Mouse (Mus musculus) hindbrain, embryonic 14.5 days (tissue): ENCODE data around the gene Rag1. TPM values are rescaled to one million over a fixed set of nuclear protein-coding genes. Genes with fewer than 3 reads are reported as not detected.
A peak's percentile ranks its signal among the peaks of the same experiment; 100 is the strongest.

Experiments
- ATAC-seq: fragments of 200-750 bp; cut with Nextera tagmentation; 2 replicates; pipeline ENCODE4 v1.8.0; 2017; ENCODE audit warnings: moderate number of reproducible peaks, mild to moderate bottlenecking, moderate TSS enrichment, moderate library complexity; ENCODE audit not compliant: low FRiP score
- DNase-seq: peaks from one replicate; pipeline ENCODE4 v3.0.0-alpha.2; 2015; ENCODE audit warnings: low spot score
- H3K27ac ChIP-seq: fragments of 300-500 bp; sonication (generic); 2 replicates; pipeline ENCODE4 v1.5.1; 2014; ENCODE audit warnings: mild to moderate bottlenecking, moderate library complexity
- H3K27me3 ChIP-seq: fragments of 300-500 bp; sonication (generic); 2 replicates; pipeline ENCODE4 v1.6.1; 2014; ENCODE audit warnings: mild to moderate bottlenecking, low read length, mixed read lengths; ENCODE audit not compliant: control insufficient read depth, insufficient read depth
- H3K36me3 ChIP-seq: fragments of 300-500 bp; sonication (generic); replicated peaks from 2 replicates; pipeline ENCODE4 v1.6.1; 2014; ENCODE audit not compliant: control insufficient read depth, insufficient read depth
- H3K4me1 ChIP-seq: fragments of 300-500 bp; sonication (generic); replicated peaks from 2 replicates; pipeline ENCODE4 v1.6.1; 2014; ENCODE audit warnings: antibody characterized with exemption, low read length, mixed read lengths; ENCODE audit not compliant: control insufficient read depth, insufficient read depth
- H3K4me2 ChIP-seq: fragments of 300-500 bp; sonication (generic); replicated peaks from 2 replicates; pipeline ENCODE4 v1.6.1; 2014; ENCODE audit warnings: mild to moderate bottlenecking, moderate library complexity
- H3K4me3 ChIP-seq: fragments of 300-500 bp; sonication (generic); replicated peaks from 2 replicates; pipeline ENCODE4 v1.5.1; 2014; ENCODE audit warnings: mild to moderate bottlenecking, low read length
- H3K9ac ChIP-seq: fragments of 300-500 bp; sonication (generic); 2 replicates; pipeline ENCODE4 v1.6.1; 2014
- H3K9me3 ChIP-seq: fragments of 300-500 bp; sonication (generic); 2 replicates; pipeline ENCODE4 v1.6.1; 2016; ENCODE audit warnings: low read length; ENCODE audit not compliant: control insufficient read depth
- WGBS: fragments of 180-500 bp; shearing (Covaris S2); extraction: QIAGEN DNeasy Blood & Tissue Kit; methylation state at CpG from one replicate; pipeline ENCODE4 v1.1.7; 2014; 5-methylcytosine and 5-hydroxymethylcytosine counted together
- polyA plus RNA-seq: library from polyadenylated mRNA; unstranded; fragments of >200 nt; fragmentation: Nextera tagmentation; extraction: Ambion mirVana; gene quantifications from 2 replicates; pipeline ENCODE4 v1.2.1, GENCODE M21; 2014

Gene Rag1
- polyA plus RNA-seq, 1 experiment from 2014 or later, result 0.32 TPM

DNA sequence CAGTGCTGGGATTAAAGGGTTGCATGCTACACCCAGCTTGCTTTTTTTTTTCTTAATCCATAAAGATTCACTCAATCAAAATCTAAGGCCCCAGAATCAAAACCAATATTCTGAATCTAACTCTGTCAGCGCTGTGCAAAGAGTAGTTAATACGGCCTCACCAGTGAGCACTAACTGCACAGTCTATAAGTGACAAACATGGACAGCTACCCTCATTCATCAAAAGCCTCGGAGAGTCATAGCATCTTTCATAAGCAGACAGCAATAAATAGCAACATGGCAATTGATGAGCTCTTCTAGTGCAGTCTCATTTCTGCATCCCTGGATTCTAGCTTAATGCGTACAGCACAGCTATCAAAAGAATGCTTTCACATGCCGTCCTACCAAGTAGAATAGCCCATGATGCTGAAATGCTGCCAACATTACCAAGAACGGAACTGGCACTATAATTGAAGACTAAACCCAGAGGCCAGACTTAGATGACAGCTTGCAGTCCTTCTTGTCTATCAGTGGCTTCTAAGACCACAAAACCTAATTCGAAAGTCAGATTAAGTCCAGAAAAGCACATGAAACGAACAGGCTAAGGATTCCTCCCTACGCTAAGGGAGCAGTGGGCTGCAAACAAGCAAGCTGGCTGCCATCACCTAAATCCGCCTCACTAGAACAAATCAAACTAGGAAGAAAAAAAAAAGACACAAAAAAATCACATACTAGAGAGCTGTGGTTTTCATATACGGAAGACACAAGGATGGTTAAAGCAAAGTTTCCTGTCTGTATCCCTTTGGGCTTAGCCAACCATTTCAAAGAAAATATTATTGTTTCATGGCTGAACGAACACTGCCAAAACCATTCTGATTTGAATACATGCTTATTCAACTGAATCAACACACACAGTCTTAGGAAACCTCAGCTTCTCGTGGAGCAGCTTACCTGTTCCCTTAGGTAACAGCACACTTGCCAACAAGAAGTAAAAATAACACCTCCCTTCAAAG is 50.8 kb downstream of the Rag1 start:
- H3K9me3 ChIP-seq, result no peaks in the 10 kb centered on the region
- ATAC-seq, result peak; percentile 64; the same call in 1 of the 2 replicates
- no peak overlapping the region for H3K9ac ChIP-seq
- 36% methylated on average over 13 of the region's 13 CpGs for WGBS
- peak; percentile 48 for DNase-seq
- peak overlapping the region; percentile 63 for H3K27ac ChIP-seq
- H3K27me3 ChIP-seq, result no peaks in the 10 kb centered on the region
- H3K4me1 ChIP-seq, result peaks cover 20% of the 10 kb centered on the region
- H3K36me3 ChIP-seq, result no peaks in the 10 kb centered on the region
- no peak overlapping the region for H3K4me3 ChIP-seq
- H3K4me2 ChIP-seq, result peak overlapping the region; percentile 31

- Histone ChIP-seq H3K36me3 (no peaks in the 10 kb centered on the region), H3K4me2 (no peak overlapping the region), H3K9ac (no peak overlapping the region), H3K4me1 (peaks cover 33% of the 10 kb centered on the region), H3K27me3 (no peaks in the 10 kb centered on the region), H3K27ac (no peak overlapping the region), H3K9me3 (no peaks in the 10 kb centered on the region), H3K4me3 (no peak overlapping the region)
- DNase-seq (peak; percentile 50), ATAC-seq (no peak)
Measured at GRCm38 (mm10) chr2:101597186-101597585, 52.1 kb downstream of the Rag1 start.

- DNase-seq (no peak), ATAC-seq (no peak)
- Histone ChIP-seq H3K4me1 (peaks cover 42% of the 10 kb centered on the region), H3K27me3 (no peaks in the 10 kb centered on the region), H3K27ac (no peak overlapping the region), H3K4me2 (no peak overlapping the region), H3K36me3 (no peaks in the 10 kb centered on the region), H3K9ac (no peak overlapping the region), H3K9me3 (no peaks in the 10 kb centered on the region), H3K4me3 (no peak overlapping the region)
- 84% methylated on average over 5 of the region's 5 CpGs for WGBS
Measured at GRCm38 (mm10) chr2:101594681-101595080, 54.6 kb downstream of the Rag1 start.

DNA sequence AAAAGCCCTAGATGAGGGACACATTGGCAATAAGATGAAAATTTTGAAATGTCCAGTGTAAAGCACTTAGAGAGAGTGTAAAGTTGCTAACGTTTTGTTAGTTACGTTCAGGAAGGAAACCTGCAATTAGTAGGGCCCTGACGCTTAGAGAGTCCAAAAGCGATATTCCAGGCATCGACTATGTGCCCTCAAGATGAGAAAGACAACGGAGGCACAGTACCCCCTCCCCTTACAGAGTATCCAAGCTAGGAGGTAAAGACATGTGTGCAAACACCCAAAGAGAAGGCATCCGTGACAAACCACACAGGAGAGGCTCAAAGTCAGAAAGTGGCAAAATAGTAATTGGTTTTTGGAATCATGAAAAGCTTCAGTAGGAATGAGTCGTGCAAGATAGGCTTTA is 56.4 kb downstream of the Rag1 start:
- DNase-seq, result no peak
- Histone ChIP-seq H3K36me3 (no peaks in the 10 kb centered on the region), H3K9me3 (no peaks in the 10 kb centered on the region), H3K4me1 (peaks cover 31% of the 10 kb centered on the region), H3K27me3 (no peaks in the 10 kb centered on the region), H3K4me3 (no peak overlapping the region), H3K9ac (no peak overlapping the region), H3K27ac (peak overlapping the region; percentile 63), H3K4me2 (no peak overlapping the region)
- 44% methylated on average over 8 of the region's 8 CpGs for WGBS
- ATAC-seq, result peak; percentile 43; the same call in 1 of the 2 replicates

DNA sequence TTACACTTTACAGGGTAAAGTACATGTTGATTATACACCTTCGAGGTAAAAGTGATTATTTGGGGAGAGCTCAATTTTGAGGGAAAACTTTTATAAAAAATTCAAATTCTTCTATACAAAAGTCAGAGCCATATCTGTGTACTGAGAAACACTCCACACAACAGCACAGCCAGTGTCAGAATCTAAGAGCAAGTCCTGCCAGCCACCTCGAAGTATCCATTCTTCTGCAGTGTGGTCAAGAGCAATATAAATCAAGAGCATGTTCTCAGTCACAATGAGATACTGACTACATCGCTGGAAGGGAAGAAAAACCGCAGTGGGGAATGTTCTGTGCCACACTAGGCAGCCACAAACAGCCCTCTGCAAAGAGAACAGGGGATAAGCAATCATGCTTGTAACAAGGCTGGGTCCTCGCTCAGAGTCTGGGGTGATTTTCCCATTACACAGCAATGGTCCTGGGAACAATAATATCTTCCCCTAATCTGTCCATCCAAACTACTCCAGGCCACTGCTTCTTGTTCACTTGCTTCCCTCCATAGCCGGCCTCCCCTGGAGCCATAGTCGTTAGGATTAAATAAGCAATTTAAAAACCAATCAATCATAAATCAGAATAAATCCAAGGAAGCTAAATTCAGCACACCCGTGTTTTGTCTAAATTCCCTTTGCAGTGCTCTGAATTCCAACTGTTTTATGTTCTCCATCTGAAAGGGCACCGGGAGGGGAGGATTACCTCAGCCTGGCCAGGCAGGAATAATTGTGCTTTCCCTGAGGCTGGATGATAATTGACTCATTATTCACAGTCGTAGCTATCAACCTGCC is 57.1 kb downstream of the Rag1 start:
- H3K4me2 ChIP-seq, result 0 out of 2 replicates have a peak overlapping the region, but pooled peaks have one; percentile 19
- DNase-seq (peak; percentile 71), ATAC-seq (peak; percentile 85)
- peak overlapping the region; percentile 63 for H3K27ac ChIP-seq
- H3K27me3 ChIP-seq, result no peaks in the 10 kb centered on the region
- H3K4me3 ChIP-seq, result no peak overlapping the region
- H3K4me1 ChIP-seq, result peaks cover 28% of the 10 kb centered on the region
- no peak overlapping the region for H3K9ac ChIP-seq
- no peaks in the 10 kb centered on the region for H3K9me3 ChIP-seq
- WGBS, result 17% methylated on average over 10 of the region's 10 CpGs
- H3K36me3 ChIP-seq, result no peaks in the 10 kb centered on the region

- H3K4me2 ChIP-seq, result no peak overlapping the region
- WGBS, result 58% methylated on average over 8 of the region's 8 CpGs
- H3K9me3 ChIP-seq, result no peaks in the 10 kb centered on the region
- no peaks in the 10 kb centered on the region for H3K27me3 ChIP-seq
- DNase-seq, result no peak
- peaks cover 28% of the 10 kb centered on the region for H3K4me1 ChIP-seq
- H3K27ac ChIP-seq, result no peak overlapping the region
- no peaks in the 10 kb centered on the region for H3K36me3 ChIP-seq
- no peak overlapping the region for H3K9ac ChIP-seq
- no peak overlapping the region for H3K4me3 ChIP-seq
- no peak for ATAC-seq
Measured at GRCm38 (mm10) chr2:101591356-101591755, 57.9 kb downstream of the Rag1 start.

Other genes with a start within 250 kb of the Rag1 start
- 0.07 and 0.16 TPM in 2 replicates for gene Rag2, start 24.8 kb downstream of the Rag1 start, polyA plus RNA-seq
- 48.3 and 61.1 TPM in 2 replicates for gene B230118H07Rik, start within 50 bp of the Rag1 start, polyA plus RNA-seq
- gene Traf6, start 28.9 kb upstream of the Rag1 start, polyA plus RNA-seq, result 8.0 and 8.5 TPM in 2 replicates
- 4.4 and 6.0 TPM in 2 replicates for gene Prr5l, start 233.5 kb upstream of the Rag1 start, polyA plus RNA-seq
- 99.1 TPM in 2 replicates for gene Commd9, start 236.7 kb upstream of the Rag1 start, polyA plus RNA-seq